Mouse (Mus musculus) liver, adult 2 months (tissue): Measurements from ENCODE around the gene Acss2.

Experiments
- CTCF ChIP-seq: fragments of 200-500 bp; IDR thresholded peaks from 2 replicates; pipeline ENCODE4 v1.5.1; 2011; ENCODE audit warnings: low read depth, low read length, control low read depth
- POLR2A ChIP-seq: fragments of 200-500 bp; IDR thresholded peaks from 2 replicates; pipeline ENCODE4 v1.6.1; 2011; ENCODE audit warnings: low read length, control low read depth; ENCODE audit not compliant: insufficient read depth; ENCODE audit errors: extremely low read depth

DNA sequence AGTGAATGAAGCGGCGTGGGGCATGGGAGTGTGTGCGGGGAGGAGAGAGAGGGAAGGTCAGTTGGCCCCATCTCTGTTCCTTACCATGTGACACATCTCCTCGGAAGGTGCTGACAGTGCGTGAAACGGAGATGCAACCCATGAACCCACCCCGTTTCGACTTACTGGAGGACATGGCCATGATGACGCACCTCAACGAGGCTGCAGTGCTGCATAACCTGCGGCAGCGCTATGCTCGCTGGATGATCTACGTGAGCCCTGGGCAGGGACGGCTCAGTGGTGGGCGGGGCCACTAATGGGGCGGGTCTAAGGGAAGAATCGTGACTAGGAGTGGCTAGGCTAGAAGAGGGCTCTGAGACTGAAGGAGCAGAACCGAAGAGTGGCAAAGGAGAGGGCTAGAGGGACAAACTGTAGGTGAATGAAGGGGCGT lies 95.6 kb downstream of the Acss2 start:
- TF ChIP-seq CTCF (no peak), POLR2A (no peak)
